ENCODE assay signal across 8 mouse cellular contexts in genomic region chr2:127248334-127249004, GRCm38 (mm10). TPM values are rescaled to one million over a fixed set of nuclear protein-coding genes. Genes with fewer than 3 reads are reported as not detected.
DNase-seq lines count a peak whose midpoint lies in the region; ATAC-seq and TF ChIP-seq lines count a peak whose summit lies in the region.

No protein-coding gene starts in this region.

- no peaks in the 10 kb centered on the region for H3K27me3 ChIP-seq in hindbrain, postnatal 0 days (ENCODE audit: insufficient read depth, low read length)

- H3K4me1 ChIP-seq in hindbrain, postnatal 0 days (ENCODE audit: insufficient read depth, low read length): peaks cover 15% of the 10 kb centered on the region

- peak overlapping the region; percentile 91 for H3K27ac ChIP-seq in hindbrain, postnatal 0 days

- 1% methylated on average over 39 of the region's 39 CpGs for WGBS in hindbrain, postnatal 0 days

- H3K4me2 ChIP-seq in hindbrain, postnatal 0 days (ENCODE audit: low read depth, low read length): peak overlapping the region; percentile 89

- intact Hi-C loops in left cerebral cortex, postnatal 14 days (cut with DNase I): loop anchor here (5.0 kb wide), 1 partner anchor 94 kb away; no protein-coding TSS in a partner anchor

- H3K9me3 ChIP-seq in hindbrain, postnatal 0 days (ENCODE audit: low read length): no peaks in the 10 kb centered on the region

- ATAC-seq in frontal cortex, adult (ENCODE audit: low TSS enrichment): peak; percentile 28
- ATAC-seq in hindbrain, postnatal 0 days: peak; percentile 61
- peak; percentile 41 for ATAC-seq in megakaryocyte-erythroid progenitor cell, adult 5-6 weeks (replicated peaks; ENCODE audit: low FRiP score, low TSS enrichment, poor library complexity, severe bottlenecking)

- H3K36me3 ChIP-seq in hindbrain, postnatal 0 days (ENCODE audit: insufficient read depth, low read length): peaks cover 8% of the 10 kb centered on the region; the same call in 1 of the 2 replicates

- H3K4me3 ChIP-seq in hindbrain, postnatal 0 days (ENCODE audit: low read length): peak overlapping the region; percentile 93

- peak; percentile 57 for DNase-seq in NIH3T3 (ENCODE audit: low read depth)
- peak; percentile 52 for DNase-seq in cerebellum, adult 8-10 months
- peak; percentile 77 for DNase-seq in hindbrain, postnatal 0 days (ENCODE audit: low spot score)
- DNase-seq in left cerebral cortex, postnatal 14 days (ENCODE audit: low spot score in 2 of 2): peak; percentile 33 to 40
- peak; percentile 63 for DNase-seq in right cerebral cortex, postnatal 25 days
- DNase-seq in urinary bladder, postnatal 36 days (ENCODE audit: low spot score in 2 of 2): peak; percentile 12 to 18

- TF ChIP-seq CTCF in hindbrain, postnatal 0 days (IDR thresholded peaks at IDR 0.05; ENCODE audit: low read depth): peak; percentile 68

- peak overlapping the region; percentile 92 for H3K9ac ChIP-seq in hindbrain, postnatal 0 days (replicated peaks; ENCODE audit: low read length)

RNA-seq across cellular contexts. Expression of gene Tmem127, which starts 0.8 kb away (rescaled TPM):
- total RNA-seq in hindbrain, postnatal 0 days (2014; rRNA removed): 169 TPM in 2 replicates
- polyA plus RNA-seq in hindbrain, postnatal 0 days (2015; fragmentation: Nextera tagmentation; extraction: Ambion mirVana): 72.1 and 76.1 TPM in 2 replicates
- total RNA-seq in left cerebral cortex, postnatal 14 days (2021): 100 to 1,000 TPM in 1 of 2 experiments, 10 to 100 TPM in 1; 99.7 to 105 TPM
- total RNA-seq in megakaryocyte-erythroid progenitor cell, adult 5-6 weeks (2014; fragmentation: Nextera tagmentation): 17.5 and 26.0 TPM in 2 replicates
- total RNA-seq in megakaryocyte-erythroid progenitor cell, adult 5-6 weeks (2017): 38.7 and 39.5 TPM in 2 replicates

RNA-seq across cellular contexts. Expression of gene Ciao1, which starts 0.9 kb away (rescaled TPM):
- 53.0 and 56.1 TPM in 2 replicates for total RNA-seq in hindbrain, postnatal 0 days (2014; rRNA removed)
- 30.0 and 35.3 TPM in 2 replicates for polyA plus RNA-seq in hindbrain, postnatal 0 days (2015; fragmentation: Nextera tagmentation; extraction: Ambion mirVana)
- 10 to 100 TPM; 74.7 to 75.6 TPM for total RNA-seq in left cerebral cortex, postnatal 14 days (2021)
- 39.4 and 40.1 TPM in 2 replicates for total RNA-seq in megakaryocyte-erythroid progenitor cell, adult 5-6 weeks (2014; fragmentation: Nextera tagmentation)
- 19.0 and 45.1 TPM in 2 replicates for total RNA-seq in megakaryocyte-erythroid progenitor cell, adult 5-6 weeks (2017)

RNA-seq across cellular contexts. Expression of gene Stard7, which starts 21.5 kb away (rescaled TPM):
- total RNA-seq in hindbrain, postnatal 0 days (2014; rRNA removed): 142 and 146 TPM in 2 replicates
- polyA plus RNA-seq in hindbrain, postnatal 0 days (2015; fragmentation: Nextera tagmentation; extraction: Ambion mirVana): 92.3 and 94.3 TPM in 2 replicates
- total RNA-seq in left cerebral cortex, postnatal 14 days (2021): 100 to 1,000 TPM; 156 to 174 TPM
- total RNA-seq in megakaryocyte-erythroid progenitor cell, adult 5-6 weeks (2014; fragmentation: Nextera tagmentation): 97.7 and 109 TPM in 2 replicates
- total RNA-seq in megakaryocyte-erythroid progenitor cell, adult 5-6 weeks (2017): 130 and 141 TPM in 2 replicates

RNA-seq across cellular contexts. Expression of gene Snrnp200, which starts 40.3 kb away (rescaled TPM):
- 99.2 and 102 TPM in 2 replicates for total RNA-seq in hindbrain, postnatal 0 days (2014; rRNA removed)
- polyA plus RNA-seq in hindbrain, postnatal 0 days (2015; fragmentation: Nextera tagmentation; extraction: Ambion mirVana): 29.6 and 31.7 TPM in 2 replicates
- total RNA-seq in left cerebral cortex, postnatal 14 days (2021): 10 to 100 TPM; 73.1 to 81.4 TPM
- total RNA-seq in megakaryocyte-erythroid progenitor cell, adult 5-6 weeks (2014; fragmentation: Nextera tagmentation): 99.4 and 122 TPM in 2 replicates
- 202 and 255 TPM in 2 replicates for total RNA-seq in megakaryocyte-erythroid progenitor cell, adult 5-6 weeks (2017)

RNA-seq across cellular contexts. Expression of gene 1810024B03Rik, which starts 40.4 kb away (rescaled TPM):
- 0.11 and 0.26 TPM in 2 replicates for total RNA-seq in hindbrain, postnatal 0 days (2014; rRNA removed)
- polyA plus RNA-seq in hindbrain, postnatal 0 days (2015; fragmentation: Nextera tagmentation; extraction: Ambion mirVana): 1.6 and 1.7 TPM in 2 replicates
- total RNA-seq in left cerebral cortex, postnatal 14 days (2021): under 1 TPM; 0.33 to 0.36 TPM
- 2.8 and 6.5 TPM in 2 replicates for total RNA-seq in megakaryocyte-erythroid progenitor cell, adult 5-6 weeks (2014; fragmentation: Nextera tagmentation)
- total RNA-seq in megakaryocyte-erythroid progenitor cell, adult 5-6 weeks (2017): 1.6 and 2.6 TPM in 2 replicates

Comparison
In these comparisons a context has a peak if more than half of its experiments do, and no peak if none do; other contexts are left out.
1. Peak in every context shown above with its lines: DNase-seq, ATAC-seq, H3K4me3 ChIP-seq and H3K27ac ChIP-seq.
2. DNase-seq: peak in every context shown above with its lines; median percentile 77 in hindbrain, postnatal 0 days; 63 in right cerebral cortex, postnatal 25 days; 57 in NIH3T3; 52 in cerebellum, adult 8-10 months; 36 in left cerebral cortex, postnatal 14 days; 15 in urinary bladder, postnatal 36 days.